8 mouse cellular contexts compared by ENCODE assay signal in genomic region chr11:75571126-75571990, GRCm38 (mm10). TPM values are rescaled to one million over a fixed set of nuclear protein-coding genes. Genes with fewer than 3 reads are reported as not detected.
DNase-seq lines count a peak whose midpoint lies in the region; ATAC-seq and TF ChIP-seq lines count a peak whose summit lies in the region.

No protein-coding gene starts in this region.

- H3K9ac ChIP-seq in liver, embryonic 15.5 days = no peak overlapping the region; the same call in 1 of the 2 replicates

- DNase-seq in gastrocnemius, adult 18-20 months (ENCODE audit: low spot score) = peak; percentile 66
- no peak for DNase-seq in gastrocnemius, postnatal 10 days
- peak; percentile 84 for DNase-seq in 3134 (ENCODE audit: extremely low read depth, insufficient read length, low spot score)
- DNase-seq in cerebellum, adult 2 months = peak in 1 of 2 experiments; percentile 60
- DNase-seq in ovary, postnatal 10 days (ENCODE audit: low spot score) = no peak
- no peak for DNase-seq in embryo, embryonic 10.5 days (ENCODE audit: low spot score)

- peaks cover 75% of the 10 kb centered on the region for H3K4me1 ChIP-seq in cerebellum, adult 2 months (ENCODE audit: control insufficient read depth, insufficient read depth, low read length)
- H3K4me1 ChIP-seq in liver, embryonic 15.5 days (replicated peaks) = peaks cover 51% of the 10 kb centered on the region

- peak overlapping the region; percentile 13; the same call in 1 of the 2 replicates for H3K4me2 ChIP-seq in liver, embryonic 15.5 days

- no peak overlapping the region for H3K4me3 ChIP-seq in cerebellum, adult 2 months (replicated peaks; ENCODE audit: insufficient read depth, low read depth, low read length)
- no peak overlapping the region for H3K4me3 ChIP-seq in liver, embryonic 15.5 days (replicated peaks)

- no peak for TF ChIP-seq POLR2A in cerebellum, adult 2 months (IDR thresholded peaks at IDR 0.05; ENCODE audit: borderline replicate concordance, insufficient read depth, low read length)

- no peaks in the 10 kb centered on the region for H3K36me3 ChIP-seq in liver, embryonic 15.5 days (replicated peaks)

- TF ChIP-seq CTCF in cerebellum, adult 2 months (IDR thresholded peaks at IDR 0.05; ENCODE audit: borderline replicate concordance, insufficient read depth, low read depth, low read length) = 0 out of 2 replicates have a peak, but pooled peaks have one; percentile 5

- H3K9me3 ChIP-seq in liver, embryonic 15.5 days (replicated peaks) = no peaks in the 10 kb centered on the region

- 22% methylated on average over 14 of the region's 14 CpGs for WGBS in cerebellum, adult 2 months
- WGBS in liver, embryonic 15.5 days (ENCODE audit: insufficient replicate concordance) = 28% methylated on average over 14 of the region's 14 CpGs

- H3K27ac ChIP-seq in cerebellum, adult 2 months (ENCODE audit: insufficient read depth, low read length) = peak overlapping the region; percentile 57
- no peak overlapping the region for H3K27ac ChIP-seq in liver, embryonic 15.5 days (replicated peaks)

- no peaks in the 10 kb centered on the region for H3K27me3 ChIP-seq in cerebellum, adult 2 months (ENCODE audit: control insufficient read depth, insufficient read depth, low read length)
- H3K27me3 ChIP-seq in liver, embryonic 15.5 days = peaks cover 13% of the 10 kb centered on the region; the same call in 1 of the 2 replicates

- peak; percentile 49 for ATAC-seq in liver, embryonic 15.5 days (ENCODE audit: insufficient read depth)
- no peak for ATAC-seq in frontal cortex, adult (ENCODE audit: low TSS enrichment)

RNA-seq across cellular contexts. Expression of gene Pitpna, which starts 16.5 kb away (rescaled TPM):
- total RNA-seq in gastrocnemius, adult 18-20 months (2021) = 100 to 1,000 TPM; 168 to 172 TPM
- total RNA-seq in gastrocnemius, postnatal 10 days (2021) = 100 to 1,000 TPM; 148 to 160 TPM
- polyA plus RNA-seq in cerebellum, adult 2 months (2012; rRNA removed) = 295 and 319 TPM in 2 replicates
- 30.7 and 33.1 TPM in 2 replicates for polyA plus RNA-seq in liver, embryonic 15.5 days (2015; fragmentation: Nextera tagmentation; extraction: Ambion mirVana)

RNA-seq across cellular contexts. Expression of gene Slc43a2, which starts 39.9 kb away (rescaled TPM):
- total RNA-seq in gastrocnemius, adult 18-20 months (2021) = 10 to 100 TPM; 24.0 to 32.2 TPM
- 10 to 100 TPM; 24.2 to 27.3 TPM for total RNA-seq in gastrocnemius, postnatal 10 days (2021)
- polyA plus RNA-seq in cerebellum, adult 2 months (2012; rRNA removed) = 57.4 and 67.1 TPM in 2 replicates
- 4.2 and 5.8 TPM in 2 replicates for polyA plus RNA-seq in liver, embryonic 15.5 days (2015; fragmentation: Nextera tagmentation; extraction: Ambion mirVana)

RNA-seq across cellular contexts. Expression of gene Scarf1, which starts 58.0 kb away (rescaled TPM):
- total RNA-seq in gastrocnemius, adult 18-20 months (2021) = 1 to 10 TPM; 2.4 to 3.3 TPM
- total RNA-seq in gastrocnemius, postnatal 10 days (2021) = 10 to 100 TPM in 1 of 2 experiments, 1 to 10 TPM in 1; 7.9 to 10.0 TPM
- 3.3 and 3.4 TPM in 2 replicates for polyA plus RNA-seq in cerebellum, adult 2 months (2012; rRNA removed)
- polyA plus RNA-seq in liver, embryonic 15.5 days (2015; fragmentation: Nextera tagmentation; extraction: Ambion mirVana) = 2.8 and 3.6 TPM in 2 replicates

RNA-seq across cellular contexts. Expression of gene Inpp5k, which starts 59.4 kb away (rescaled TPM):
- 10 to 100 TPM; 24.6 to 25.0 TPM for total RNA-seq in gastrocnemius, adult 18-20 months (2021)
- 10 to 100 TPM; 22.5 to 23.3 TPM for total RNA-seq in gastrocnemius, postnatal 10 days (2021)
- polyA plus RNA-seq in cerebellum, adult 2 months (2012; rRNA removed) = 81.3 and 87.4 TPM in 2 replicates
- polyA plus RNA-seq in liver, embryonic 15.5 days (2015; fragmentation: Nextera tagmentation; extraction: Ambion mirVana) = 16.0 and 18.3 TPM in 2 replicates

Comparison
In these comparisons a context has a peak if more than half of its experiments do, and no peak if none do; other contexts are left out.
1. DNase-seq: peak in gastrocnemius, adult 18-20 months (single experiment) and 3134 (single experiment); none in gastrocnemius, postnatal 10 days (single experiment), ovary, postnatal 10 days (single experiment) and embryo, embryonic 10.5 days (single experiment).